Mouse (Mus musculus): ENCODE measurements at regions not wholly inside any gene's neighbourhood (a gene's known extent, or its start where the extent isn't known, plus 50 kb on each side); places are given as distances from the start of the nearest gene placed in this dataset.

DNA sequence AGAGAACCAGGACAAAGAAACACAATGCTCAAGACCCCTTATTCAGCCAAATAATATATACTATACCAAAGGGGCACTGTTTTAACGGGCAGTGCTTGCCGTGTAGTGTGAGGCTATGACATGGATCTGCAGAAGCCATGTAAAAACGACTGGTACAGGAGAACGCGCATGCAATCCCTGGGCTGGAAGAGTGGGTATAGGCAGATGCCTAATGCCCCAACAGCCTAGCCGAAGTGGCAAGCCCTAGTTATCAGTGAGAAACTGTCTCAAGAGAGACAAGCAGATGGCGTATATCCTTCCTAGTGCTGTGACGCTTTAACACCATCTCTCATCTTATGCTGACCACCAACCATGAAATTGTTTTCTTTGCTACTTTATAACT, 262.8 kb downstream of the Ankrd50 start:
- no peak for DNase-seq (ENCODE audit: low spot score in 2 of 2)

DNA sequence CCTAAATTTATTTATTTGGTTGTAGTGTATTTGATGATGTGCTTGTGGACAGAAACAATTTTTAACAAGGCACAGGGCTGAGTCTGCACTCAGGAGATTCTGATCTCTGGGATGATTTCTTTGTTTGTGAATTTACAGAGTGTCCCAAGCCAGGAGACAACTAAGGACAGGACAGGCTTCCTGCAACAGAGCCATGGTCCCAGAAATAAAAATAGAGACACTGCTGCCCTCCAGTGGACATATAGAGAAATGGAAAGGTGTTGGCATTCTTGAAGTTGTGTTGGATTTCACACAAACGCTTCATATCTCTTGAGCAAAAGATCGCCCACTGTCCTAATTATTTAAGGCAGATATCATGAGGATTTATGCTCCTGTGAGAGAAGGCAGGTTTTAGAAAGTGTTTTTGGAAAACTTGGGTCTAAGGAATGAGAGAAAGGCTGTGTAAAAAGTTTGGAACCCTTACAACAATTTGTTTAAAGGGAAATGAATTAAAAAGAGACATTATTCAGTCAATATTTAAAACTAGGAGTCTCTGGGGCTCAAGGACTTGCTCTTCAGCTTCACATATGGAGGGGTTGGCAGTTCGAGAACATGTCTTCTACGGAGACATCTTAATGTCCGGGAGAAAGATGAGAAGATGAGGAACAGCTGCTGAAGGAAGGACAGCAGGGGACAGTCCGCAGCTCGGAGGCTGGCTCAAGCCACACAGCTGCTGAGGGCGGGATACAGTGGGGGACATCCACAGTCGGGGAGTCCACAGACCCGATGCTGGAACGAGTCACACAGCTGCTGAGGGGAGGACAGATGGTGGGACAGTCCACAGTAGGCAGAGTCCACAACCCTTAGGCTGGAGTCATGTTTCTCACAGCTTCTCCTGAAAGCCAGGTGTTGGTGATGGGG, 263.5 kb downstream of the Ankrd50 start:
- DNase-seq (ENCODE audit: low spot score in 2 of 2), result no peak

DNA sequence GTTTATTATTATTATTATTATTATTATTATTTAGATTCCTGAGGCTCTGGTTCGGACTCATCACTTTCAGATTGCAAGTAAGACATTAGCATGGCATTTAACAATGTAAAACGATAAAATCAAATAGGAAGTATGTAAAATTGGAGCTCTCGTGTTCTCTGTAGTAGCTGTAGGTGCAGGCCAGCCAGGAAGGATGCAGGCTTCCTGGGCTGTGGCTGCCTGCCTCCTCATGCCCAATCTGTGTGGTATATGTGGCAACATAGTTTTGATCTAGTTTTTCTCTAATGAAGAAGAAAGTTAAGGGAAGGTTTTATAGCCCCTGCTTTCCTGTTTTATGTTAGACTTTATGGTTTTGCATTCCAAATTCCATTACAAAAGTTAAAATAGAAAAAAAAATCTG, 275.6 kb downstream of the Ankrd50 start:
- no peak for DNase-seq (ENCODE audit: low spot score in 2 of 2)

DNA sequence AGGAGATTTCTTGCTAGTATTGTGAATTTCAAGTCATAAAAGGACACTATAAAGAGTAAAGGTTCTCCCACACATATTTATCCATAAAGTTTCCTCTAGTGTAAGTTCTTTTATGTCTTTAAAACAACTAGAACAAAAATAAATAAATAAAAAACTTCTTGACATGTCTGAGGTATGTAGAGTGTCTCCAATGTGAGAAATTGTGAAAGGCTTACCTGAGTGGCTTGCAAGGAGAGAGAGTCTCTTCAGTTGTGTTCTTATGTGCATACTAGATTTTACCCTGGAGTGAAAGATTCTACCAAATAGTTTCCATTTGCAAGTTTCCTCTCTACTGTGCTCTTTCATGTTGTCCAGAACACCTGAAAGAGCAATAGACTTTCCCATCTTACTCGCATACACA, 276.8 kb downstream of the Ankrd50 start:
- no peak for DNase-seq (ENCODE audit: low spot score in 2 of 2)

DNA sequence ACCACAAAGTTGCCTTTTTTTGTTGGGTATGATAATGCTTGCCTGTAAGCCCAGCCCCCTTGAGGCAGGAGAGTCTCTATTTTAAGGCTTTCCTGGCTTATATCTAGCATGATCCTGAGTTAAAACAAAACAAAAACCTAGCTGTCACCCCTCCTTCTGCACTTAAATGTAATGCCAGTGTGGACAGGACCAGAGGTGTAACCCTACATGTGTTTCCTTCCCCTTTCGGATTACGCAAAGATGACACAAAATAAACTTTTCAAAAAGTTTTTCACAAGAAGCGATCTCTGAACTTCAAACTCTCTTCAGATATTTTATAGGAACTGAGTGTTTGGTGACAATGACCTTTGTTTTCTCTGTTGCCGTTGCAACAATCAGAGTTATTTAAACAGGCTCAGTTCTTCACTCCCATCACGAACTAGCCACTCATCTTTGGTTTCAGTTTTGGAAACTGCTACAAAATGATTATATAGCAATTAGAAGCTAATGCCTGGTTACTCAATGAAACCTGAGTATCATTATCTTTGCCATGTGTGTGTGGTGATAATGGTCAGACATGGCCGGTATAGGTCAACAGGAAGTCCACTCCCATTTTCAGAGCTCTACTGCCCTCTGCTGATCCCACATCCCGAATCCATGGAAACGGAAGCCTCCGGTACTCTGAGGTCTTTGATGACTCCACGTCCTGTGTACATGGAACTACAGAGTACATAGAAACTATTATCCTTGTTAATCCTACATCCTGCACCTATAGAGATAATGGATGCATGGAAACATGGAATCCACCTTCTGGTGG, 282.6 kb downstream of the Ankrd50 start:
- peak; percentile 23 to 30 for DNase-seq (ENCODE audit: low spot score in 2 of 2)

DNA sequence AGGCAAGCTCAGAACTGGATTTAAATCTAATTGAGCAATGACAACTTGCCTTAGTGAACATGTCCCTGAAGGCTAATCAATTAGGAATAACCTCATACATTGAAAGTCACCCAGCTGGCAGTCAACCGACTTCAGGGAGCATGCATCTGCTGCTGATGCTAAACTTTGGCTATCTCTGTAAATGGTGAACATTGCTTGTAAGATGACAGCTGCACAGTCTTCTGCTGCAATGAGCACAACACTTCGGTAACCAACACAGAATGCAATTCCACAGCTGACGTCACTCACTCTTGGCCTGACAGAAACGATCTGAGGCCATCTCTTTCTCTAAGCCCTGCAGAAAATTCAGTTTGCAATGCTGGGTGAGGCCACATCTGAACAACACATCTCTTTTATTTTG, 290.6 kb downstream of the Ankrd50 start:
- no peak for DNase-seq (ENCODE audit: low spot score in 2 of 2)

DNA sequence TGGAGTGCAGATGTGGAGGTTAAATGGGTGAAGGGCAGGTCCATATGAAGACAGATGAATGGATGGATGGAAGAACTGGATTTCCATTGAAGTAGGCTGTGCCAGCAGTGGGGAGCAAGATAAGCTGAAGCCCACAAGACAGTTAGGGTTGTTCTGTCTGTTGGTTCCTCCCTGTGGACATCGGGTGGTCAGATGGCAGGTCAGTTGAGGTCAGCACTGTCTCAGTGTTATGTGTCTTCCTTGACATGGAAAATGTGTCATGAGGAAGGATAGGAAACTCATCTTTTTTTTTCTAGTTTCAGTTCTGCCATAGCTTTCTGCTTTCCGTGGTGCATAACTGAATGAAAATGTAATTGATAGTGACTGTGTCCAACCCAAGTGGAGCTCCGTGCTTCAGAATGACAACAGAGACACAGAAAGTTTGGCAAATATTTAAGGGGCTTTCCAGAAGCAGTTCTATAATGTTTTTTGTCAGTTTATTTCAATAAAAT, 297.2 kb downstream of the Ankrd50 start:
- DNase-seq (ENCODE audit: low spot score in 2 of 2), result no peak

DNA sequence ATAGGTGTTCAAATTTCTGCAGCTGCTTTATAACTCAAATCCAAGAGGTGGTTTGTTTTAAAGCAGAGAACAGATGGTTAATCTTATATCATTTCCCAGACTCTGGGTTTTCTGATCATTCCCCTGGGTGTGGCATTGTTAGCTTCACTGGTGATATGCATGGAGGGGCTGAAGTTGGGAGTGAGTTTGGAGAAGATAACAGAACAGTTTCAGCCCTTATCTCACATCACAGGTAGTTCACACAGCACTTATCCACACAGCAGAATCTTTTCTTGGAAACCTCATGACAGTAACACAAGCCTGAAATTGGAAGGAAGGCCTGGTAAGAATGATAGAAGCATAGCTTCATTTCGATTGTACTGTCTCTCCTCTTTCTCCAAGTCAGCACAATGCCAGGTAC, 298.1 kb downstream of the Ankrd50 start:
- no peak for DNase-seq (ENCODE audit: low spot score in 2 of 2)

DNA sequence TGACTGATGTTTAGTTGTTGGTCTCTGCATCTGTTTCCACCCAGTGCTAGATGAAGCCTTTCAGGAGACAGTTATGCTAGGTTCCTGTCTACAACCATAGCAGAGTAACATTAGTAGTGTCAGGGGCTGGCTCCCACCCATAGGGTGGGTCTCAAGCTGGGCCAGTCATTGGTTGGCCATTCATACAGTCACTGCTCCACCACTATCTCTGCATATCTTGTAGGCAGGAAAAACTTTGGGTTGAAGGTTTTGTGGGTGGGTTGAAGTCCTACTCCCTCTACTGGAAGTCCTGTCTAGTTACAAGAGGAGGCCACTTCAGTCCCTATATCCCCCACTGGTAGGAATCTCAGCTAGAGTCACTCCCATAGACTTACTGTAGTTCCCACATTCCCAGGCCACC, 306.3 kb downstream of the Ankrd50 start:
- DNase-seq (ENCODE audit: low spot score in 2 of 2), result no peak

DNA sequence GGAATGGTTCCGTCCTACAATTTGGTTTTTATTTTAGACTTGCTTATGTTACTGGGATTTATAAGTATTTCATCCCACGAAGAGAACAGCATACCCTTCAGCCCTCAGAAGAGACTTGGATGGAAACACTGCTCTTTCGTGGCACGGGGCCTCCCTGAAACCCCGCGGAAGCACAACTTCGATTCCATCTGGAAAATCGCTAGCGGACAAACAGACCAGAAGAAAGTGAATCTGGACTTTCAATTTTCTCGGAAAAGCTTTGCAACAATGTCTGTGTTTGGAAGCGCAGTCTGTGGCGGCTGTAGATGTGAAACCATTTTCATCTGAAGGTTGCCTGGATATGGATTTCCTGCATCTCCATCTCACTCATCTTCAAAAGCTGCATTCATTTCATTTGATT, 308.7 kb downstream of the Ankrd50 start:
- DNase-seq (ENCODE audit: low spot score in 2 of 2), result no peak

DNA sequence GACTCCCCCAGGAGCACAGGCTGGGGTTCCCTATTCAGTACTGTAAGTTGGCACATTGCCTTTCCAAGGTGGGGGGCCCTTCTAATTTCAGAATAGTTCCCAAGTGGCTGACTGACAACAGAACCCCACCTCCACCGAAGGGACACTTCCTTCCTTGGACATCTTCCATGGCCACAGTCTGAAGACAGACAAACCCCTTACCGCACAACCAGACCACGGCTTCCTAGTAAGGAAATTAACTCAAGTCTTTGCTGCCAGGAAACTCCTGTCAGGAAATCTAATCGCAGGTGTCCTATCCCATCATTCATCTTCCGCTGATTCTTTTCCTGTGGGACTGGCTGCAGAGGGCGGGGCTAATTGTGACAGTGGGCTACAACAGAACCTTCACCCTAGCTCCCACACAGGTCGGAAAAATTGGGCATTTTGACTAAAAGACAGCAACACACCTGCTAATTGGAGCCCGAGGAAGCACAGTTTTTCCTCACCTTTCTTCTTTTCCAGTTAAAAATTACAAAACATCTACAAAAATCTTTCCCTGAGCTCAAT, 309.8 kb downstream of the Ankrd50 start:
- DNase-seq (ENCODE audit: low spot score in 2 of 2), result no peak

DNA sequence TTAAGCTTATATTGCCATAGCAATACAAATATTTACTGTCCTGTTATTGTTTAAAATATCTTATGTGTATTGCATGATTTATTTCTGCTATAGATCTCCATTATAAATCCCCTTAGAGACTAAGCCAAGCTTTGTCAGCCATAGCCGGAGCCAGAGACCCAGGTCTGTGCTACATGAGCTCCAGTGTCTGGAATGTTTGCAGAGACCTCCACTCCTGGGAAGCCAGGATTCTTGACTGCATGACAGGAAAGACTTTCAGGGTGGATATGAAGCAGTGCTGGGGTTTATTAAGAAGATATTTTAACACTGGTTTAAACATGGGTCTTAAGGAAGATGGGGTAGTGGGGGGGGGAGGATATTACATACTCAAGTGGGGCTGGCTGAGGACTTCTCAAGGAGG, 332.2 kb downstream of the Ankrd50 start:
- no peak for DNase-seq (ENCODE audit: low spot score in 2 of 2)

DNA sequence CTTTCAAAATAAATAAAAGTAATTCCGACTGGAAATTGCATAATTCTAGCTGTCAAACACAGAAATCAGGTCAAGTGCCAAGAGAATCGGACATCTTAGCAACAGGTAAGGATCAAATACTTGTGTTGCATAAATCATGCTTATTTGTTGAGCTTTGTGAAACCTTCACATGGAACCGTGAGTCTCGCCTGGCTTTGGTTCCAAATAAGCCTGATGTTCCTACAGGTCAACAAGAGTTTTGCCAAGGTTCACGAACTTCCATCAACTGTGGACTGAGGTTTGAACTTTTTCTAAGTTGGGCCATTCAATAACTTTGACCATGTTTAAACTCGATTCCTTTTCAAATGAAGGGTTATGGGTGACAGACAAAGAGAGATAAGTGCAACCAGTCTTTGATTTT, 332.8 kb downstream of the Ankrd50 start:
- no peak for DNase-seq (ENCODE audit: low spot score in 2 of 2)

DNA sequence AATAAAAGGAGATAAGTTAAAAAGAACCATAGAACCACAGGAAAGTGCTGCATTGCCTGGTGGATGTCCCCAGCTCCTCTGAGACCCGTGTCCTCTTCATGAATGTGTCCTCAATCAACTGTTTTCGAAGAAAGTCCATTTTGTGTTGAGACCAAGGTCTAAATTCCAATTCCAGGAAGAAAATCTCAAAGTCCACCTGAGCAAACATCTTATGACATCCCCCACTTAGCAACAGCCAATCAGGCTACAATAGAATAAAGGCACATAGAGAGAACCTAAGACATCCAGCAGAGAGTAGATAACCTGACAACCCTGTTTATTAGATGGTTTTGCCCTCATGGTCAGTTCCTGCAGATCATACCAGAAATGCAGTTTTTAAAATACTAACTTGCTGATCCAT, 338.0 kb downstream of the Ankrd50 start:
- DNase-seq (ENCODE audit: low spot score in 2 of 2), result no peak

DNA sequence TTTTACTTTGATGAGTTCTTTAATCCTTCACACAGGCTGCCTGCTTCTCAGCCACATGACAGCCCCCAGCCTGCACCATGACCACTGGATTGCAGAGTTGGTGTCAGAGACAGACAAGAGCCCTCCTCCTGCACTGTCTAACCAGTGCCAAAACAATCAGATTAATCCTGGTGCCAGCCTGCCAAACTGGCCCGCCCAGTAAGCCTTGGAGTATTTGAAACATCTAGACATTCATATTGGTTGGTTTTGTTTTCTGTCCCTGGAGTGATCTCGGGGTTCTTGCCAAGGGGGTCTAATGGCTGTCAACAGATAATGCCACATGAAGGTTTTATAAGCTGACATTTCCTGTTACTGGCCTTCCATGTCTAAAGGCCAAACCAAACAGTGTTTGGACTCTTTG, 339.2 kb downstream of the Ankrd50 start:
- no peak for DNase-seq (ENCODE audit: low spot score in 2 of 2)

DNA sequence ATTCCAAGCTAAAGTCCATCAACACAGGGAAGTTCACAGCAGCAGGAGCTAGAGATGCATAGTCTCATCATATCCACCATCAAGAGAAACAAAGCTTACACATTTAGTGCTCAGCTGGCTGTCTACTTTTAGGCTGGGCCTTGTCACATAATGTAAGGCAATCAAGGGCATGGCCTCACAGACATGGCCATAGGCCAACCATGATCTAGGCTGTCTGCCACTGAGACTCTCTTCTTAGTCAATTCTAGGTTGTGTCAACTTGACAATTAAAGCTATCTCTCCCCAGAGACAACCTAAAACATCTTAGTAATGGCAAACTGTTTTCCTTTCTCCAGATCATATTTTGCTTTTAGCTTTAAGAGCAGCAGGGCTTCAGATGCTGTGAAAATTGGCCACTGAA, 340.0 kb downstream of the Ankrd50 start:
- DNase-seq (ENCODE audit: low spot score in 2 of 2), result no peak

DNA sequence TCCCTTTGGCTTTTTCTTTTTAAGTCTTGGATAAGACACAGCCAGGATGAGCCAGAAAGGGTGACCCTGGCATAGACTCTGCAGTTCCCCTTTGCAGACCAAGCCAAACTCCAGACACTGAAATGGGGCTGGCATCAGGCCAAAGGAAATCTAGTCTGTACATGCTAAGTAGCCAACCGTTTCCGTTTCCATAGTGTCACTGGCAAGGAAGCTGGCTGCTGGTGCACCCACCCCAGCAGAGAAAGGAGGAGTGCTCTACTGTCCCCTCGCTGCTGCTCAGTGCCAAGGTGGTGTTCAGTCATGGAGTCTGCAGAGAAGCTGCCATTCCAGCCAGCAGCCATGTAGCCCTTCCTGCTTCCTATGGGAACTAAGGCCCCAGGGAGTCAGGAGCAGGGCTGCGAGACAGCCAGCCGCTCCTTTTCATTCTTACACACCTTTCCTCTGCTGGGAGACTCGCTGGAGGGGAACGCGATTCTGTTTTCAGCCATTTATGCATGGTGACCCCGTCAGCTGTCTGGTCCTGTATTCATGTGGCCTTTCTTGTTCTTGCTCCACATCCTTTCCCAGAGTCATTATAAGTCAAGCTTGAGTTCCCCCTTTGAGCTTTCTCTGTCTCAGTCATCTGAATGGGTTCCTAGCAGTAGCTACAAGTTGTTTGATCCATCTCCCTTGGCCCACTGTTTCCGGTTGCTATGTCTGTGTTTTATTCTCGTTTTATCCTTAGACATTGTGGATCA, 341.3 kb downstream of the Ankrd50 start:
- peak in 1 of 2 experiments; percentile 18 for DNase-seq (ENCODE audit: low spot score in 2 of 2)

DNA sequence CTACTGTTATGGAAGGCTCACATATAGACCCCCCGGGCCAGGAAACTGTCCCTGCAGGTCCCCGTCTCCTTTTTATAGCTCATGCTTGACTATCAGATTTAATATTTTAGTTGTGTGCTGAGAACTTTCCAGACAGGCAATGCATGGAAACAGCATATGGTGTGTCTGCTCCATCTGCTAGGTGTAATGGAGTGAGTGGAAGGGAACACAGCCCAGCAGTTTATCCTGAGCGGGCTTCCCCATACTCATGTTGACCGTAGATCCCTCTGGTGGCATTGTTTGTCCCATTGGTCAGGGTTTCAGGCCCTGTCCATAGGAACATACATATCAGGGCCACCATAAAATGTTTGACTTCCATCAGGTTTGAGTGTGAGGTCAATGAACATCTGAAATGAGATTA, 345.3 kb downstream of the Ankrd50 start:
- no peak for DNase-seq (ENCODE audit: low spot score in 2 of 2)

DNA sequence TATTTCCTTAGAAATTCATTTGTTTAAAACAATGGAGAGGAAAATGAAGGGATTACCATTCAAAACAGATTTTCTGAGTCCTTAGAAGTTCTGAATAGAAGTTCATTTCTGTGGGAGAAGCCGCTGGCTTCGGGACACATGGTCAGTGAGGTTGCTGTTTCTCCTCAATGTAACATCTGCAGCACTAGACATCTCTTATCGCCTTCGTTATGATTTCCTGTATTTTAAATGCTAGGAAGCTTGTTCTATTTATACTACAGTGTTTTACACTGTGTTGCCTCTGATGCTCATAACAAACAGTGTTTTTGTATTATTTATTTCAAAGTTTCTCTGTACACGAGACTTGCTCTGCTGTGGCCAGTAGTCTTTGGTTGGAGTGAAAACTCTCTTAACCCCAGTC, 346.6 kb downstream of the Ankrd50 start:
- no peak for DNase-seq (ENCODE audit: low spot score in 2 of 2)

DNA sequence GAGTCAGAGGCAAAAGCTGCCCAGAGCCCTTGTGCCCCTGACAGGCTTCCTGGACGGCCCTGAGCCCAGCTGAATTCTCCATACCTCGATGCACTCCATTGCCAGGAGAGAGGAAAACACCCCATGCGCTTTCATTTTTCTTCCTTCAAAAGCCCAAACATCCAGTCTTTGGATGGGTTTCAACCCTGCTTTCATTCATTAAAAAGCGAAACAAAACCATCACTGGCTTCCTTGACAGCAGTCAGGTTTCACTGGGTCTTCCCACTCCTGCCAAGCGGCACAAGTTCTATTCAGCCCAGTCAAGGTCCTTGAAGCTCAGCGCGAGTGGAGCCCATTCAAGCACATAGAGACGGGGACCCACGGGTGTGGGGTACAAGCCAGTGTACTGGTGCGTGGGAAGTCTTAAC, 348.8 kb downstream of the Ankrd50 start:
- no peak for DNase-seq (ENCODE audit: low spot score in 2 of 2)

DNA sequence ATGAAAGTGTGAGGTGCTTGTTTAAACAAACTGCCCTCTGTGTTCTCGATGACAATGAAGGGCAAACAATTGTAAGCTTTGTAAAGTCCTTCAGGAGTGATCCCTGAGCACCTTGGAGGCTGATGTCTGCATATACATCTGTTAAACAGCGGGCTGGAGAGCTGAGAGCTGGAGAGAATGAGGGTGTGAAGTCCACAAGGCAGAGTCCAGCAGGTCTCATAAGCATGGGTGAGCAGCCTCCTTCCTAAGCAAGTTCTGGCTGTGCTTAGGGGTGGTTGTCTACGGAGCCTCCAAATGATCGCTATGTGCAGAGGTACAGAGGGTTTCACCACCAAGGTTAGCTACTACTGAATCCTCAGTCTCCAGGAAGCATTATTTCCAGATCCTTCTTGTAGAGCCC, 350.2 kb downstream of the Ankrd50 start:
- DNase-seq (ENCODE audit: low spot score in 2 of 2), result no peak

DNA sequence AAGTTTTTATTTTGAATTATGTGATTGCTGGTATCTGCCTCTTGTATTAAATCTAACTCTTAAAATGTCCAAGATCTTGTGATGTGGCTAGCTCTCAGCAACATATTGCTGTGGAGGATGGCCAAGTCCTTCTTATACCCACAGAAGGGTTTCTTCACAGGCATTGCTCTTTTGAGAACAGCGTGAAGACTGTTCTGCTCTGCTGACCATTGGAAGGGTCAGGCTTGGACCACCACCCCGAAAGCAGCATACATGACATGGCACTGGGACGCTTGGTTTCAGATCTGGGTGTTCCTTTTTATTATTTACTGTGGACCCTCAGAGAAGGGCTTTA, 352.8 kb downstream of the Ankrd50 start:
- DNase-seq (ENCODE audit: low spot score in 2 of 2), result no peak
